Mouse (Mus musculus): ENCODE measurements around the gene Olfml2b. TPM values are rescaled to one million over a fixed set of nuclear protein-coding genes. Genes with fewer than 3 reads are reported as not detected.

Olfml2b gene
- polyA plus RNA-seq, 1 experiment from 2014 or later, result 7.0 TPM

DNA sequence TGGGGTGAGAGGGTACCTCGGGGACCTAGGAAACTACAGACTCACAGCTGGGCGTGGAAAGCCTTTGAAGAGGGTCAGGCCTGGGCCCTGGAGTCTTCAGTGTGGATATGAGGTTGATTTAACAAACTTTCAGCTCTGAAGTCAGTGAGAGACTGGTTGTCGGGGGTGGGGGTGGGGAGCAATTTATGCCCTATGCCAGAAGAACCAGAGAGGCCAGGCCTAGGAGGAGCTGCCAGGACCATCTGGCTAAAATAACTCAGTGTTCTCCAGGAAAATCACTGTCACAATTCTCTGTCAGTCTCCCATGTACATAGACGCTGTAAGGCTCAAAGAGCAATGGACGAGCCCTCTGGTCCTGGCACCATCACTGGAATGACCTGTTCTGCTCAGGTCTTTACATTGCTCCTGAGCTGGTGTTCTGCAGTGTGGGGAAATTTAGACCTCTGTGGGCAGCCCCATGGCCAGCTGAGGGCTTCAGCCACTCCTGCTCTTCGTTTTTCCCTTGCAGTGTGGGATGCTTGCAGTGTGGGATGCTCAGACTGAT is 3.7 kb downstream of the Olfml2b start:
- no peak for ATAC-seq (ENCODE audit: low FRiP score)
- Histone ChIP-seq H3K36me3 (no peaks in the 10 kb centered on the region), H3K9ac (replicated peaks) (no peak overlapping the region), H3K27me3 (replicated peaks) (no peaks in the 10 kb centered on the region), H3K4me1 (peaks cover 25% of the 10 kb centered on the region), H3K9me3 (replicated peaks) (no peaks in the 10 kb centered on the region), H3K4me2 (no peak overlapping the region), H3K27ac (replicated peaks) (no peak overlapping the region), H3K4me3 (replicated peaks) (no peak overlapping the region)
- 85% methylated on average over 6 of the region's 6 CpGs for WGBS

DNA sequence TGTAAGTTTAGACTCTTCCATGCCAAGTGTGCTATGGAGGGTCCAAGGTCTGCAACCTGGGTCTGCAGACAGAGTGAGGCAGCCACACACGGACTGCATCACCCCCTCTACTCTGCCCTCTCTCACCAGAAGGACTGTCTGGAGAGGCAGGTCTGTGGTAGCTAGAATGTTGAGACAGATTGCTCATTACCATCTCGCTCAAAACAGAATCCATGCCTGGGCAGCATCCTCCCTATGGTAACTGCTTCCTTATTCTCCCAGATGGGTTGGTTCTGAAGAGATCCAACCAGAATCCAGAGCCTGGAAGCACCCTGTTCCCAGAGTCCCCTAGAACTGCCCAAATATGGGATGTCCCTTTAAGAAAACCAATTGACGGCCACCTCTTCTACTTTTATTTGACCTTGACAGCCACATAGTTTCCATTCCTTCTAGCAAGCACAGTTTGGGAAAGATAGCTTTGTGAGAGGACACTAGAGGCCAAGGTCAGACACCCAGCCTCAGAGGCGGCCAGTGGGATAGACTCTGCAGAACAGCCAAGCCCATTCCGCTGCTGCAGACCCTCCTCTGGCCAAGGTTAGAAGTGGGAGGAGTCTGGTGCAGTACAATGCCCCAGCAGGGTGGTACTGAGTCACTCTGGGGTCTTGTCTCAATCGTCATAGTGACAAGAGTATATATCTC is 6.9 kb downstream of the Olfml2b start:
- no peaks in the 10 kb centered on the region for H3K36me3 ChIP-seq
- no peaks in the 10 kb centered on the region for H3K9me3 ChIP-seq (replicated peaks)
- no peak overlapping the region for H3K4me2 ChIP-seq
- H3K4me1 ChIP-seq, result peaks cover 9% of the 10 kb centered on the region; the same call in 1 of the 2 replicates
- H3K27ac ChIP-seq (replicated peaks), result no peak overlapping the region
- no peak overlapping the region for H3K9ac ChIP-seq (replicated peaks)
- H3K4me3 ChIP-seq (replicated peaks), result no peak overlapping the region
- no peaks in the 10 kb centered on the region for H3K27me3 ChIP-seq (replicated peaks)
- ATAC-seq (ENCODE audit: low FRiP score), result no peak
- 63% methylated on average over 6 of the region's 6 CpGs for WGBS

DNA sequence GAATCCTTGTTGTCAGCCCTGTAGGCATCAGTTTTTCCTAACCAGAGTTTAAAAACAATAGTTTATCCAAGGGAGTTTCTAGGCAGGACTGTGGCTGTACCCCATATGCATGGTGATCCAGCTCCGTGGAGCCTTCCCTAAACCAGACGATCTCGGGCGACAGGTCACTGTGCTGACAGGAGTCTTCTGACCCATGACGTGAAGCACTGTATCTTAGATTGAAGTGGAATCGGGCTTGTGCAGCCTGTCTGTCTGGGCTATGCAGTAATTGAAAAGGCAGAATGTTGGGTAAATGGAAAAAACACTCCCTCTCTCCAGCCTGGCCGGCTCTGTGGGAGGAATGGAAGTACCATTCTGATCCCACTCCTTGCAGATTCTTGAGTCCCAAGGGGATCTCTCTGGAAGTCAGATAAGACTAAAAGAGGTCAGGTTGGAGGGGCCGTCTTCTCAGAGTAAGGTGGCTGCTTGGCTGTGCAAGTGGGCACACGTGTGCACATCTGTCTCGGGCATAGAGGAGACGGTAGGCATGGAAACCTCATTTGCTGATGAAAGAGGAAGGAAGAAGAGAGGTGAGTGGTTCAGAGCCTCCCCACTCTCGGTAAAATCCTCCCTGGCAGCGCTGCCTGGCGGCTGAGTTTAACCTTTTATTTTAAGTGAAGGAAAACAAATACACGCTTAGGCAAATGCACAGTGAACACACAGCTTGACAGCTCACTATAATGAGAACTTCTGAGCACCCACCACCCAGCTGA is 7.8 kb downstream of the Olfml2b start:
- no peak overlapping the region for H3K4me2 ChIP-seq
- WGBS, result 84% methylated on average over 15 of the region's 15 CpGs
- H3K4me1 ChIP-seq, result peaks cover 13% of the 10 kb centered on the region
- no peak overlapping the region for H3K9ac ChIP-seq (replicated peaks)
- no peaks in the 10 kb centered on the region for H3K36me3 ChIP-seq
- no peak overlapping the region for H3K4me3 ChIP-seq (replicated peaks)
- ATAC-seq (ENCODE audit: low FRiP score), result no peak
- H3K27ac ChIP-seq (replicated peaks), result no peak overlapping the region
- no peaks in the 10 kb centered on the region for H3K27me3 ChIP-seq (replicated peaks)
- H3K9me3 ChIP-seq (replicated peaks), result no peaks in the 10 kb centered on the region

DNA sequence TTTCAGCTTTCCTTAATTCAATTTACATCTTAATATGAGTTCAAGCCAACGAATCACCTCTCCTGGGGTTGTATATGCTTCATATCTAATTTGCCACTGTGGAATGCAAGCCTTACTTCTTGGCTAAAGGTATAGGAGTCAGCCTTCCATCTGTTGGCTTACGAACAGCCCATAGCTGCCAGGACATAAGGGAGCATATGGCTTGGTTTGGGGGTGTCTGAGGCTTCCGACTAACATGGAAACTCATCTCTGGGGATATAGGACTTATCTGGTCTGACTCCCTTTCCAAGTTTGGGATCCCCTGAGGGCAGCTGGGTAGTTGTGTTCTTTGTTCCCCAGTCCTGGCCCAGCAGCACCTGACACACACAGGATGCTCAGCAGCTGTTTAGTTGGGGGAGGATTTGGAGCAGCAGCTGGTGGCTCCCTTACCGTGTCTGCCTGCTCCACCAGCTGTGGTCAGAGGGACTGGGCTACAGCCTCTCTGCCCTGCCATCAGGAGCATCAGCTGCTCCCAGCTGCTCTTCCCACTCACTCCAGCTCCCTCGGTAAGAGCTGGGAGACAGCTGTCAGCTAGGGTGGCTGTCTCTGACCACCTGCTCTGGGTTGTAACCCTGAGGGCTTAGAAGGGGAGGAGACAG is 11.1 kb downstream of the Olfml2b start:
- Histone ChIP-seq H3K36me3 (no peaks in the 10 kb centered on the region), H3K9ac (replicated peaks) (no peak overlapping the region), H3K4me2 (no peak overlapping the region), H3K27ac (replicated peaks) (no peak overlapping the region), H3K27me3 (replicated peaks) (no peaks in the 10 kb centered on the region), H3K4me1 (peaks cover 13% of the 10 kb centered on the region), H3K4me3 (replicated peaks) (no peak overlapping the region), H3K9me3 (replicated peaks) (no peaks in the 10 kb centered on the region)
- 46% methylated on average over 5 of the region's 5 CpGs for WGBS
- no peak for ATAC-seq (ENCODE audit: low FRiP score)

DNA sequence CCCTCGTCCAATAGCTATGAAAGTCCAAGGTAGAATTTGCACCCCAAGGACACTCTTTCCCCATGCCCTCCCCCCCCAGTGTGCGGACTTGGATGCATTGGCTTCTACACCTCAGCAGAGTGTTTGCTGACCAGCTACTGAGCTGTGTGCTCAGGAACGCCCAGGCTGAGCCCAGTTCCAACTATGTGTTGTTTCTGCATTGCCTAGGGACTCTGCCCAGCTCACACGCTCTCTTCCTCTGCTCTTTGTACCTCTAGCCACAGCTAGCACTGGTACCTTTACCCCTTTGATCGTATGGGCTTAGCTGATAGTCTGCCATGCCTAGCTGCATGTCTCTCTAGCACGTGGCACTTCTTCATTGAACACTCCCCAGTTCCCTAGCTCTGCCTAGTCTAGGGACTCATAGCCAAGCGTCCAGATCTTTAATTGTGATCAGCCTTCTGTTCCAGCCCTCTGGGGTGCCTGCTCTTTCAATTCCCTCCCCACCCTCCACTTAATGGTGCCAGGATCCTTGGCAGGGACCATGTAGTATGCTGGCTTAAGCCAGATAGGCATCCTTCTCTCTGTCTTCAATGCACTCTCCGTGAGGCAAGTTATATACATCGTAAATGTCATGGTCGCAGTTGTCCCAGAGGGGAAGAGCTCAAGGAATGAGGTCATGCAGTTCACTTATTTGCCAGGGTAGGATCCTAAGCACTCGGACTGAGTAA is 12.3 kb downstream of the Olfml2b start:
- peak; percentile 17; the same call in 1 of the 2 replicates for ATAC-seq (ENCODE audit: low FRiP score)
- Histone ChIP-seq H3K9ac (replicated peaks) (no peak overlapping the region), H3K27ac (replicated peaks) (no peak overlapping the region), H3K9me3 (replicated peaks) (no peaks in the 10 kb centered on the region), H3K27me3 (replicated peaks) (no peaks in the 10 kb centered on the region), H3K4me2 (no peak overlapping the region), H3K36me3 (no peaks in the 10 kb centered on the region), H3K4me1 (peaks cover 13% of the 10 kb centered on the region), H3K4me3 (replicated peaks) (no peak overlapping the region)
- 57% methylated on average over 11 of the region's 11 CpGs for WGBS

DNA sequence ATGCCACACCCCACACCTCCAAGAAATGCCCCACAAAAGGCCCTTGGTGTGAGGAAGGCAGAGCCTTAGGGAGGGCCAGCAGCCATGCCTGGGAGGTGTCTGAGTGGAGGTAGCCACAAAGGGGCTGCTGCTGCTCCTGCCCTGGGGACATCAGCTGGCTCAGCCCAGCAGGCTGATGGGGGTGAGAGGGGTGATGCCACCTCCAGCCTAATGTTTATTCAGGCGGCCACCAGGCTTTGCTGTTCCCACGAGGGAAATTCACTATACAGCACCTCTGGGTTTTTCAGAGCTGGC is 12.8 kb downstream of the Olfml2b start:
- peaks cover 13% of the 10 kb centered on the region for H3K4me1 ChIP-seq
- H3K9ac ChIP-seq (replicated peaks), result no peak overlapping the region
- H3K4me2 ChIP-seq, result no peak overlapping the region
- ATAC-seq (ENCODE audit: low FRiP score), result peak; percentile 10; the same call in 1 of the 2 replicates
- H3K9me3 ChIP-seq (replicated peaks), result no peaks in the 10 kb centered on the region
- 27% methylated on average over 2 of the region's 2 CpGs for WGBS
- H3K27me3 ChIP-seq (replicated peaks), result no peaks in the 10 kb centered on the region
- H3K4me3 ChIP-seq (replicated peaks), result no peak overlapping the region
- H3K36me3 ChIP-seq, result no peaks in the 10 kb centered on the region
- H3K27ac ChIP-seq (replicated peaks), result no peak overlapping the region

DNA sequence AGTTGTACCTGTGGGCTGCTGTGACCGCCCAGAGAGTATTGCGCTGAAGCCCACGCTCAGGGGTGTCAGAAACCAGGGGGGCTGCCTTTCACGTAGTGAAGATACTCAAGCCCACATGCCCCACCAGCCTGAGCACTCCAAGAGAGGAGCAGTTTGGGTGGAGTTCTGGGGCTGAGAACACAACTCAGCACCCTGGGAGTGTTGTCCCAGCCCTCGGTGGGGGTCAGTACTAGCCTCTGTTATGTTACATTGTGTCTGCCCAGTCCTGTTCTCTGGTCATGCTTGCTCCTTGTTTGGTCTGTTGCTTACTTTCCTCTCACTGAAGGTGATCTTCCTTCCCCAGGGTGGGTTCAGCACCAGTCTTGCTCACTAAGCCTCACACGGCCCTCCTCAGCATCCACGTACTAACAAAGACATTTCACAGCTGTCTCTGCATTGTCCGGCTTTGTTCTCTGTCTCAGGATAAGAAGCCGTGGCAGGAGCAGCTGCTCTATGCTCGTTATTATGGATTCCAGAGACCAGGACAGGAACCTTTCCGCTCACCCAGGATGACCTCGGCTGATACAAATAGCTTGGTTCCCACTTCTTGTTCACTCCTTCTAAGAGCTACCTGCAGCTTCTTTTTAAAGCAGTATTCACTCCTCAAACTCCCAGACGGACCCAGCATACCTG is 13.4 kb downstream of the Olfml2b start:
- Histone ChIP-seq H3K9ac (replicated peaks) (no peak overlapping the region), H3K36me3 (no peaks in the 10 kb centered on the region), H3K4me1 (peaks cover 13% of the 10 kb centered on the region), H3K9me3 (replicated peaks) (no peaks in the 10 kb centered on the region), H3K27me3 (replicated peaks) (no peaks in the 10 kb centered on the region), H3K4me3 (replicated peaks) (no peak overlapping the region), H3K27ac (replicated peaks) (no peak overlapping the region), H3K4me2 (no peak overlapping the region)
- WGBS, result 52% methylated on average over 13 of the region's 13 CpGs
- ATAC-seq (ENCODE audit: low FRiP score), result no peak

DNA sequence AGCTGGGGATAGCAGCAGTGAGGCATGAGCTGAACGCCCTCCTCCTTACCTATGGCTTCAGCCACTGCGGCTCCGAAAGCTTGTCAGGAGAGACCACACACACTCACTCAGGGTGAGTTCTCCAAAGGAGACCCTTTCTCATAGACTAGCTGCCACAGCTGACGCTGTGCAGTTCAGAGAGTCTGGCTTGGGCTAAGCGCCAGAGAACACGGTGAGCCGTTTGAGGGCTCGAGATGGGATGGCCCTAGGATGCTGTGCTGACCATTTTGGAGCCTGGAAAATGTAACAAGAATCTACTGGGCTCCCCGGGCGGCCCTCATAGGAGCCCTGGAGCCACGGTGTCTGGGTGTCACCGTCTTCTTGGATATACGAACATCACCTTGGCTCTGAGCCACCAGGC is 14.9 kb downstream of the Olfml2b start:
- H3K27me3 ChIP-seq (replicated peaks), result no peaks in the 10 kb centered on the region

DNA sequence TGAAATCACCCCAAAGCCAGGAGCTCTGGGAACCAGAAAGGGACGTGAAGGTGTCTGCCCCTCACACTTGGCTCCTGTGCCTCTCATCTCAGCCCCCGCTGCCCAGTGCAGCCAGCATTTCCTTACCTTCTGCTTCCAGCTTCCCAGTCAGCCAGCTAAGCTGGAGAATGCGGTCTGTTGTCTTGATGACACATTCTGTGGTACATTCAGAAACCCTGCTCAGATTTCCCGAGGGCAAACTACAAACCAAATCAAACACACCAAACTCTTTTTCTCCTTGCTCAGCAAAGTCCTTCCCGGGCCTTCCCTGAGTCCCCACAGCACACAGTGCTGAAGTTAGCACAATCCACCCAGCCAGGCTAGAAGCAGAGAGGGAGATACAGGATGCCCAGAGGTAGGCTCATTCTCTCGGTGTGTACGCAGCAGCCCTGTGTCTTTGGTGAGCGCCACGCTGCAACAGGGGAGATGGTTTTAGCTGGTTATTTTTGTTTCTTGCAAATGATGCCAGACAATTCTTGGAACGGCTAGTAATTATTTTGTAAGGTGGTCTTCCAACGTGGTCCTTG is 20.4 kb downstream of the Olfml2b start:
- H3K4me1 ChIP-seq, result no peaks in the 10 kb centered on the region
- H3K27me3 ChIP-seq (replicated peaks), result no peaks in the 10 kb centered on the region
- WGBS, result 79% methylated on average over 11 of the region's 11 CpGs
- H3K36me3 ChIP-seq, result peaks cover 5% of the 10 kb centered on the region; the same call in 1 of the 2 replicates
- no peak for ATAC-seq (ENCODE audit: low FRiP score)
- H3K9ac ChIP-seq (replicated peaks), result no peak overlapping the region
- H3K27ac ChIP-seq (replicated peaks), result 0 out of 2 replicates have a peak overlapping the region, but pooled peaks have one; percentile 5
- no peak overlapping the region for H3K4me3 ChIP-seq (replicated peaks)
- no peaks in the 10 kb centered on the region for H3K9me3 ChIP-seq (replicated peaks)
- H3K4me2 ChIP-seq, result no peak overlapping the region

More for the DNA sequence above, 14.9 kb downstream of the Olfml2b start:
- Histone ChIP-seq H3K4me2 (no peak overlapping the region), H3K9me3 (replicated peaks) (no peaks in the 10 kb centered on the region), H3K4me3 (replicated peaks) (no peak overlapping the region), H3K36me3 (no peaks in the 10 kb centered on the region), H3K27ac (replicated peaks) (no peak overlapping the region), H3K4me1 (peaks cover 13% of the 10 kb centered on the region), H3K9ac (replicated peaks) (no peak overlapping the region)
- no peak for ATAC-seq (ENCODE audit: low FRiP score)
- WGBS, result 86% methylated on average over 13 of the region's 13 CpGs

DNA sequence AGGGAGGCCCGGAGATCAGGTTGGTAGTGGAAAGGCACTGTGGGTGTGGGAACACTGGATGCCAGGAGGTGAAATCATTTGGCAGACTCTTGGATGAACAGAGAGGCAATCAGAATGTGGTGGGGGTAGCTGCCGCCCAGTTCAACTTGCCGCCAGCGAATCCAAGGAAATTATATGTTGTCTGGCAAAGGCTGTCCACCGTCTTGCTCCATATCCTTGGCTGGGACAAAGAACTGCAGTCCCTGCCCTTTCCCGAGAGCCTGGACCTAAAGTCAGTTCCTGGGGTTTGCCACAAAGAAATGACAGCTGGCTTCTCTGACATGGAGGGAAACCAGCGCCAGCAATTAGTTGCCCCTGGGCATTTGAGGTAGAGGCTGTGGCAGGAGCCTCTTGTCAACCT is 20.9 kb downstream of the Olfml2b start:
- no peak; the same call in 1 of the 2 replicates for ATAC-seq (ENCODE audit: low FRiP score)
- Histone ChIP-seq H3K27ac (replicated peaks) (0 out of 2 replicates have a peak overlapping the region, but pooled peaks have one; percentile 5), H3K36me3 (peaks cover 9% of the 10 kb centered on the region; the same call in 1 of the 2 replicates), H3K27me3 (replicated peaks) (no peaks in the 10 kb centered on the region), H3K4me1 (no peaks in the 10 kb centered on the region), H3K4me2 (no peak overlapping the region), H3K9me3 (replicated peaks) (no peaks in the 10 kb centered on the region), H3K9ac (replicated peaks) (no peak overlapping the region), H3K4me3 (replicated peaks) (no peak overlapping the region)
- WGBS, result 74% methylated on average over 7 of the region's 7 CpGs

All from neural tube, embryonic 15.5 days (tissue).